Mouse (Mus musculus): ENCODE measurements around the gene Hmgcl. TPM values are rescaled to one million over a fixed set of nuclear protein-coding genes. Genes with fewer than 3 reads are reported as not detected.
"Not testable (repeated sequence)": the region's sequence is repeated elsewhere in the genome, so short reads cannot be mapped to it uniquely, and the experiment has no call there.

The Hmgcl gene
- polyA plus RNA-seq, 1 experiment from 2014 or later: 65.4 TPM

GRCm38 (mm10) chr4:135930239-135930638, 16.0 kb upstream of the Hmgcl start:
- 94% methylated on average over 8 of the region's 8 CpGs for WGBS
- H3K27me3 ChIP-seq (ENCODE audit: poor library complexity, severe bottlenecking): no peaks in the 10 kb centered on the region
- no peak overlapping the region for H3K4me3 ChIP-seq
- no peak for DNase-seq (ENCODE audit: extremely low spot score, low spot score)
- H3K36me3 ChIP-seq (replicated peaks): peaks cover 58% of the 10 kb centered on the region
- peaks cover 7% of the 10 kb centered on the region for H3K4me1 ChIP-seq
- H3K9me3 ChIP-seq: no peaks in the 10 kb centered on the region
- H3K27ac ChIP-seq: no peak overlapping the region

GRCm38 (mm10) chr4:135931832-135932231, 14.4 kb upstream of the Hmgcl start:
- WGBS: 66% methylated on average over 5 of the region's 5 CpGs
- H3K4me3 ChIP-seq: no peak overlapping the region
- peaks cover 44% of the 10 kb centered on the region for H3K36me3 ChIP-seq (replicated peaks)
- H3K27ac ChIP-seq: no peak overlapping the region
- H3K27me3 ChIP-seq (ENCODE audit: poor library complexity, severe bottlenecking): no peaks in the 10 kb centered on the region
- peaks cover 13% of the 10 kb centered on the region for H3K4me1 ChIP-seq
- H3K9me3 ChIP-seq: no peaks in the 10 kb centered on the region
- DNase-seq (ENCODE audit: extremely low spot score, low spot score): no peak

- no peak overlapping the region for H3K4me3 ChIP-seq
- H3K27ac ChIP-seq: peak overlapping the region; percentile 54; the same call in 1 of the 2 replicates
- H3K4me1 ChIP-seq: peaks cover 13% of the 10 kb centered on the region
- 49% methylated on average over 12 of the region's 12 CpGs for WGBS
- H3K36me3 ChIP-seq (replicated peaks): peaks cover 52% of the 10 kb centered on the region
- no peak for DNase-seq (ENCODE audit: extremely low spot score, low spot score)
- no peaks in the 10 kb centered on the region for H3K27me3 ChIP-seq (ENCODE audit: poor library complexity, severe bottlenecking)
- no peaks in the 10 kb centered on the region for H3K9me3 ChIP-seq
Measured at GRCm38 (mm10) chr4:135934708-135935500, 11.3 kb upstream of the Hmgcl start.

- DNase-seq (ENCODE audit: extremely low spot score, low spot score): no peak
- H3K4me3 ChIP-seq: no peak overlapping the region
- H3K36me3 ChIP-seq (replicated peaks): peaks cover 54% of the 10 kb centered on the region
- H3K27ac ChIP-seq: peak overlapping the region; percentile 54; the same call in 1 of the 2 replicates
- no peaks in the 10 kb centered on the region for H3K27me3 ChIP-seq (ENCODE audit: poor library complexity, severe bottlenecking)
- H3K9me3 ChIP-seq: no peaks in the 10 kb centered on the region
- WGBS: 70% methylated on average over 5 of the region's 5 CpGs
- H3K4me1 ChIP-seq: peaks cover 13% of the 10 kb centered on the region
Measured at GRCm38 (mm10) chr4:135935502-135935901, 10.7 kb upstream of the Hmgcl start.

GRCm38 (mm10) chr4:135938858-135939257, 7.4 kb upstream of the Hmgcl start:
- DNase-seq (ENCODE audit: extremely low spot score, low spot score): no peak
- no peaks in the 10 kb centered on the region for H3K27me3 ChIP-seq (ENCODE audit: poor library complexity, severe bottlenecking)
- H3K36me3 ChIP-seq (replicated peaks): peaks cover 40% of the 10 kb centered on the region
- H3K27ac ChIP-seq: no peak overlapping the region
- H3K9me3 ChIP-seq: no peaks in the 10 kb centered on the region
- peaks cover 13% of the 10 kb centered on the region for H3K4me1 ChIP-seq
- H3K4me3 ChIP-seq: no peak overlapping the region
- WGBS: 82% methylated on average over 7 of the region's 7 CpGs

GRCm38 (mm10) chr4:135941026-135941425, 5.2 kb upstream of the Hmgcl start:
- 80% methylated on average over 8 of the region's 8 CpGs for WGBS
- H3K27me3 ChIP-seq (ENCODE audit: poor library complexity, severe bottlenecking): not testable (repeated sequence)

GRCm38 (mm10) chr4:135942193-135942592, 4.1 kb upstream of the Hmgcl start:
- Histone ChIP-seq H3K4me3 (no peak overlapping the region), H3K36me3 (replicated peaks) (peaks cover 27% of the 10 kb centered on the region), H3K27ac (no peak overlapping the region), H3K9me3 (no peaks in the 10 kb centered on the region), H3K4me1 (peaks cover 19% of the 10 kb centered on the region), H3K27me3 (ENCODE audit: poor library complexity, severe bottlenecking) (no peaks in the 10 kb centered on the region)
- WGBS: 91% methylated on average over 6 of the region's 6 CpGs
- no peak for DNase-seq (ENCODE audit: extremely low spot score, low spot score)

More at GRCm38 (mm10) chr4:135941026-135941425, 5.2 kb upstream of the Hmgcl start:
- DNase-seq (ENCODE audit: extremely low spot score, low spot score); H3K9me3 ChIP-seq; H3K4me3 ChIP-seq; H3K27ac ChIP-seq; H3K4me1 ChIP-seq: not testable (repeated sequence)
- peaks cover 30% of the 10 kb centered on the region for H3K36me3 ChIP-seq (replicated peaks)

GRCm38 (mm10) chr4:135943389-135943788, 2.9 kb upstream of the Hmgcl start:
- H3K4me3 ChIP-seq: no peak overlapping the region
- no peaks in the 10 kb centered on the region for H3K9me3 ChIP-seq
- WGBS: 56% methylated on average over 4 of the region's 4 CpGs
- H3K27ac ChIP-seq: no peak overlapping the region
- peaks cover 20% of the 10 kb centered on the region for H3K4me1 ChIP-seq
- no peak for DNase-seq (ENCODE audit: extremely low spot score, low spot score)
- H3K36me3 ChIP-seq (replicated peaks): peaks cover 26% of the 10 kb centered on the region
- no peaks in the 10 kb centered on the region for H3K27me3 ChIP-seq (ENCODE audit: poor library complexity, severe bottlenecking)

- Histone ChIP-seq H3K27ac (peak overlapping the region; percentile 84), H3K4me1 (peaks cover 24% of the 10 kb centered on the region), H3K4me3 (peak overlapping the region; percentile 77)
Measured at GRCm38 (mm10) chr4:135945706-135946105, 542 bp upstream of the Hmgcl start.

GRCm38 (mm10) chr4:135946659-135947301, 532 bp downstream of the Hmgcl start:
- peaks cover 3% of the 10 kb centered on the region; the same call in 1 of the 2 replicates for H3K9me3 ChIP-seq
- DNase-seq (ENCODE audit: extremely low spot score, low spot score): no peak
- peak overlapping the region; percentile 77 for H3K4me3 ChIP-seq
- no peaks in the 10 kb centered on the region for H3K27me3 ChIP-seq (ENCODE audit: poor library complexity, severe bottlenecking)
- peak overlapping the region; percentile 84 for H3K27ac ChIP-seq
- WGBS: 1% methylated on average over 28 of the region's 28 CpGs
- H3K36me3 ChIP-seq (replicated peaks): peaks cover 13% of the 10 kb centered on the region
- H3K4me1 ChIP-seq: peaks cover 24% of the 10 kb centered on the region

More at GRCm38 (mm10) chr4:135945706-135946105, 542 bp upstream of the Hmgcl start:
- H3K36me3 ChIP-seq (replicated peaks): peaks cover 8% of the 10 kb centered on the region
- no peaks in the 10 kb centered on the region for H3K27me3 ChIP-seq (ENCODE audit: poor library complexity, severe bottlenecking)
- H3K9me3 ChIP-seq: no peaks in the 10 kb centered on the region
- 76% methylated on average over 10 of the region's 10 CpGs for WGBS
- no peak for DNase-seq (ENCODE audit: extremely low spot score, low spot score)

GRCm38 (mm10) chr4:135948142-135948541, 1.9 kb downstream of the Hmgcl start:
- Histone ChIP-seq H3K4me1 (peaks cover 24% of the 10 kb centered on the region), H3K27ac (no peak overlapping the region), H3K4me3 (no peak overlapping the region), H3K9me3 (peaks cover 7% of the 10 kb centered on the region; the same call in 1 of the 2 replicates), H3K27me3 (ENCODE audit: poor library complexity, severe bottlenecking) (no peaks in the 10 kb centered on the region), H3K36me3 (replicated peaks) (peaks cover 23% of the 10 kb centered on the region)
- 95% methylated on average over 8 of the region's 8 CpGs for WGBS
- no peak for DNase-seq (ENCODE audit: extremely low spot score, low spot score)

- H3K27me3 ChIP-seq (ENCODE audit: poor library complexity, severe bottlenecking): no peaks in the 10 kb centered on the region
- WGBS: 90% methylated on average over 10 of the region's 10 CpGs
- peaks cover 7% of the 10 kb centered on the region; the same call in 1 of the 2 replicates for H3K9me3 ChIP-seq
- DNase-seq (ENCODE audit: extremely low spot score, low spot score): no peak
- H3K4me3 ChIP-seq: no peak overlapping the region
- H3K4me1 ChIP-seq: peaks cover 24% of the 10 kb centered on the region
- H3K36me3 ChIP-seq (replicated peaks): peaks cover 29% of the 10 kb centered on the region
- no peak overlapping the region for H3K27ac ChIP-seq
Measured at GRCm38 (mm10) chr4:135949475-135949874, 3.2 kb downstream of the Hmgcl start.

- Histone ChIP-seq H3K27ac (no peak overlapping the region), H3K4me3 (no peak overlapping the region), H3K36me3 (replicated peaks) (peaks cover 32% of the 10 kb centered on the region), H3K4me1 (peaks cover 24% of the 10 kb centered on the region), H3K27me3 (ENCODE audit: poor library complexity, severe bottlenecking) (no peaks in the 10 kb centered on the region), H3K9me3 (peaks cover 7% of the 10 kb centered on the region; the same call in 1 of the 2 replicates)
- no peak for DNase-seq (ENCODE audit: extremely low spot score, low spot score)
- 81% methylated on average over 6 of the region's 6 CpGs for WGBS
Measured at GRCm38 (mm10) chr4:135949911-135950310, 3.7 kb downstream of the Hmgcl start.

Data from forebrain, embryonic 10.5 days (tissue).